Mouse (Mus musculus) olfactory bulb, adult 2 months (tissue): Measurements from ENCODE around the gene Rptor.

Experiments used
- CTCF ChIP-seq: fragments of 200-500 bp; IDR thresholded peaks from 2 replicates; pipeline ENCODE4 v1.5.1; 2012; ENCODE audit warnings: low read depth, mild to moderate bottlenecking, low read length, moderate library complexity; ENCODE audit not compliant: insufficient read depth
- POLR2A ChIP-seq: fragments of 200-500 bp; IDR thresholded peaks from 2 replicates; pipeline ENCODE4 v1.6.1; 2012; ENCODE audit warnings: mild to moderate bottlenecking, low read depth, low read length, moderate library complexity; ENCODE audit not compliant: insufficient read depth

DNA sequence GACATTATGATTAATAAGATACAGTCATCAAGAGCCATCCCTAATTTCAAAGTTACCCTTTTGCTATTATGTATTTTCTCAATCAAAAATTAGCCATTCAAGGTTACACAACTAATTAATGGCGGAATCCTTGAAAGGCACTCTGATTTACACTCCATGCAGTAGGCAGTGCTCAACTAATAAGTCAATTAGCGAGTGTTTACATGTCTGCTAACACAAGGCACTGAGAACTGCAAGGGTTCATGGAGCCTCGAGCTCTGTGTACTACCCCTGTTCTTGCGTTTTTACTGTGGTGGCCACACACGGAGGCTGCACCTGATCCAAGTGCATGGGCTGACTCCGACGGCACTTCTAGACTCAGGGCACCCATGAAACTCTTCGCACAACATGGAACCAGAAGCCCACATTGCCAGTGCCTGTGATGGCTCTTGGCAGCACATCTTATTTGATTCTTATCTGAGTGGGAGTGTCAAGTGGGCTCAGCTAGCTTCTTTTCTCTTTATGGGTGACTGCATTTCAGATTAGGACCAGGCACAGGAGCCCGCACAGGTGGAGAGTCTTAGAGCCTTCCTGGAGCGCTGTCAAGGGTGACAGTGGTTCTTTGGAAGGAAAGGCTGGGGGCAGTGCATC, 62.1 kb downstream of the Rptor start:
- no peak for TF ChIP-seq POLR2A
- no peak for TF ChIP-seq CTCF
